Mouse (Mus musculus) bone marrow macrophage, adult 2 months (primary cell): ENCODE measurements around the gene Olfr49. TPM values are rescaled to one million over a fixed set of nuclear protein-coding genes. Genes with fewer than 3 reads are reported as not detected.

ENCODE experiments used
- H3K27ac ChIP-seq: 2 replicates; pipeline ENCODE4 v1.5.1; 2012; ENCODE audit warnings: low read depth, low read length; ENCODE audit not compliant: insufficient read depth
- H3K4me1 ChIP-seq: 2 replicates; pipeline ENCODE4 v1.6.1; 2012; ENCODE audit warnings: low read length; ENCODE audit not compliant: control insufficient read depth, insufficient read depth
- H3K4me3 ChIP-seq: 2 replicates; pipeline ENCODE4 v1.5.1; 2012; ENCODE audit warnings: mild to moderate bottlenecking, low read length, moderate library complexity; ENCODE audit not compliant: insufficient read depth
- CTCF ChIP-seq: IDR thresholded peaks from 2 replicates; pipeline ENCODE4 v1.5.1; 2012; ENCODE audit warnings: low read depth, mild to moderate bottlenecking, low read length, moderate library complexity
- POLR2A ChIP-seq: IDR thresholded peaks from 2 replicates; pipeline ENCODE4 v1.6.1; 2012; ENCODE audit warnings: mild to moderate bottlenecking, low read depth, low read length, borderline replicate concordance
- polyA plus RNA-seq: library from polyadenylated mRNA; stranded (reverse); fragments of >200 nt; gene quantifications from 2 replicates; pipeline ENCODE4 v1.2.4, GENCODE M21; 2012; ENCODE audit not compliant: missing spikeins, insufficient read depth, insufficient read length

Gene Olfr49
- polyA plus RNA-seq, 1 experiment, result not detected

DNA sequence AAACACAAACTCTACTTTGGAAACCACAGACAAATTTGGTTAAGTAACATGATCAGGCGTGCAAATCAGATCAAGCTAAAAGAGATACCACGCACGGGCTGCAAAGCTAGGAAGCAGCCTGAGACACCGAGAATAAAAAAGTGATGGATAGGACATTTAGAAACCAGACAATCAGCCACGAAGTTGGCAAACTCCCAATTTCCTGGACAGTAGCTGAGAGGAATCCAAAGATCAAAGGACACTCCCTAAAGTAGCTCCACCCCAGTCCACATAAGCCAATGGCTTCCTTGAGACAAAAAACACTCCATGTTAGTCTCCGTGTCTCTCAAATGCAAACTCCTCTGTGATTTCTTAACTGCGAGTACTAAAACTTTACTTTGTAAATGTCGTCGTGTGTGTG is 35.4 kb downstream of the Olfr49 start:
- Histone ChIP-seq H3K4me1 (peaks cover 30% of the 10 kb centered on the region), H3K27ac (no peak overlapping the region), H3K4me3 (no peak overlapping the region)
- TF ChIP-seq CTCF, result no peak
- no peak for TF ChIP-seq POLR2A

GRCm38 (mm10) chr14:54246232-54246631 is 38.5 kb downstream of the Olfr49 start:
- Histone ChIP-seq H3K4me1 (peaks cover 23% of the 10 kb centered on the region), H3K27ac (no peak overlapping the region), H3K4me3 (no peak overlapping the region)
- TF ChIP-seq POLR2A (no peak), CTCF (no peak)

GRCm38 (mm10) chr14:54244183-54244582 is 40.6 kb downstream of the Olfr49 start:
- Histone ChIP-seq H3K4me1 (peaks cover 7% of the 10 kb centered on the region), H3K27ac (no peak overlapping the region), H3K4me3 (no peak overlapping the region)
- no peak for TF ChIP-seq CTCF
- TF ChIP-seq POLR2A, result no peak

GRCm38 (mm10) chr14:54240542-54240941 is 44.2 kb downstream of the Olfr49 start:
- H3K4me3 ChIP-seq, result no peak overlapping the region
- H3K4me1 ChIP-seq, result no peaks in the 10 kb centered on the region
- no peak overlapping the region for H3K27ac ChIP-seq
- TF ChIP-seq POLR2A, result no peak
- no peak for TF ChIP-seq CTCF

DNA sequence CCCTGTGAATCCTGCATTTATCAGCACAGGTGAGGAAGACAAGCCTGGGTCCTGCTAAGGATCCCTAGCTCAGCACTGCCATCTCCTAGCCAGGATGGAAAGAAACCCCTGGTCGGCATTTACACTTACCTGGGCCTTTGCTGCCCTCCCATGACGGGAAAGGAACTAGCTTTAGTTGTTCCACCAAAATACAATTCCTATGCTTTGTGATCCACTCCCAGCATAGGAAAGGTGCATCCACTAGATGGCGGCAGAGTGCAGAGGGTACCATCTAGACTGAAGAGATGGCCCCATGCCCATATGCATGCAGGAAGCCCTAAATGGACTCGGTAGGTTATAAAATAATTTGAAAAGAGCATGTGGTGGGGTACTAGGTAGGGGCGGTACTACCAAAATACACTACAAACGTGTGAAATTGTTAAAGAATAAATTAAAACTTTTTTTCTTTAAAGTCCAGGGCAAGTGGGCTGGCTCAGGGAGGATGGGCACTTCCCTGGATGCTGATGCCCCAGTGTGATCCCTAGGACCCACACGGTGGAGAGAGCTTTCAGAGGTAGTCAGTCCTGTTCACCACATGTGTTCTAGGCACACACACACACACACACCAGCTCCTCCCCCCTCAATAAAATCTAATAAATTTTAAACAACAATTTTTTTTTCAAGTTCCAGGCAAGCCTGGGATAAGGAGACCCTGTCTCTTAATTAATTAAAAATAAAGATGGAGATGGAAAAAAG is 45.6 kb downstream of the Olfr49 start:
- H3K27ac ChIP-seq, result no peak overlapping the region

GRCm38 (mm10) chr14:54236881-54237280 is 47.9 kb downstream of the Olfr49 start:
- Histone ChIP-seq H3K4me3 (no peak overlapping the region), H3K27ac (no peak overlapping the region), H3K4me1 (peaks cover 14% of the 10 kb centered on the region)
- TF ChIP-seq POLR2A, result no peak
- no peak for TF ChIP-seq CTCF

More for the DNA sequence above, 45.6 kb downstream of the Olfr49 start:
- Histone ChIP-seq H3K4me1 (no peaks in the 10 kb centered on the region), H3K4me3 (no peak overlapping the region)
- no peak for TF ChIP-seq POLR2A
- peak; percentile 51 for TF ChIP-seq CTCF

DNA sequence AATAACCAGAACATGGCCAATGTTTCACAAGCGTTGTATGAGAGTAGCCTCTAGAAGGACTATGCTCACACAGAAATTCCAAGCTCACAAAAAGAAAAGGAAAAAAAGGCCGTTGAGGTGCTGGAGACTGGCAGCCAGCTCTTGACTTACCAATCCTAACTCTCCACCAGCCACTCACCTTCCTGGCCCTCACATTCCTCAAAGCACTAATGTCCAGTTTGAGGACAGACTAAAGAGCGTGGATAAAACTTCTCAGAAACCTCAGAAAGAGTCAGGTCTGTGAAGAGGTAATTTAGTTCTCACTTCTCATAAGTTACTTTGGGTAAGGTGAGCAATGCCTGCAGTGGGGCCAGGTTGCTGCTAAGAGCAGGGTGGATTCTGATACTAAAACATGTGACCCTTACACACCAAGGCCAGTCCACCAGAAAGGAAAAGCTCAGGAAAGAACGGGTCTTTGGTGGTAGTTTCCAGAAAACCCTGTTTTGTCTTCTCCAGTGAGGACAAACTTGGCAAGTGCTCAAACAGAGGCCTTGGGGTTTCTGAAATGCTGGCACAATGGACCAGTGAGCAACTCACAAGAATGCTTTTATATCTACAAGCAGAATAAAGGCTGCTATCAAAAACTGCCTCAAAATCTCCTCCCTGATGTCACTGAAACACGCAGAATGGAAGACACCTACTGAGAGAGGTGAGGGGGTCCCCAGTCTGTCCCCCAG is 48.8 kb downstream of the Olfr49 start:
- Histone ChIP-seq H3K27ac (no peak overlapping the region), H3K4me1 (peaks cover 22% of the 10 kb centered on the region)
- no peak for TF ChIP-seq CTCF
- TF ChIP-seq POLR2A, result no peak

DNA sequence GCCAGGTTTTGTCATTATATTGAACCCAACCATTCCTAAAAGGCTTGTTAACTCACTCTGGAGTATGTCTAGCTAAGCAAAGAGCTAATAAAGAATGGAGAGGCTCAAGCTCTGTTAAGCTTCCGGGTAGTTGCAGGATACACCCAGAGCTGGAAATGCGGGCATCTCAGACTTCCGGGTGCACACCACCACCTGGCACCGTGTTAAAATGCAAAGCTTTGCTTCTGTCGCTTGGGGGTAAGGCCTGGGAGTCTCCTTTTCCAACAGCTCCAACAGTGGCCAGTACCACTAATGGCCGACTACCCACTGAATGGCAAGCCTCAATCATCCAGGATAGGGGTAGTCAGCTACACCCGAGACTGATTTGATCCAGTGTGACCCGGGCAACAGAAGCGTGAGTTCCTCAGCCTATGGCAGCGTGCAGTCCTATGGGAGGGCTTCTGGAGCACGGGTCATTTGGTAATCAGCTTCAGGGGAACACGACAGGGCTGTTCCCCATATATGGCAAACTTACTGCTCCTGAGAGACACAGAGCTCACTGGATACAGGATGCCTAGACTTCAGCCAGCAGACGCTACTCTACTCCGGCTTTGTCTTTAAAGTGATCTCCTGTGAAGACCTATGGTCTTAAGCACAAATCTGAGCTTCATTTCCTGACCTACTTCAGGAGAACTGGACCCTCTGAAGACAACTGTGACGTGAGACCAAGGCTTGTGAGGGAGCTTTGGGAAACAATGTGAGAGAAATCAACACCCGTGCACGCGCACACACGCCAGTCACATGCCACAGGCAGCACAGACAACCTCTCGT is 50.3 kb downstream of the Olfr49 start:
- Histone ChIP-seq H3K4me3 (no peak overlapping the region), H3K27ac (no peak overlapping the region), H3K4me1 (peaks cover 31% of the 10 kb centered on the region)
- TF ChIP-seq POLR2A (no peak), CTCF (no peak)

More for the DNA sequence above, 48.8 kb downstream of the Olfr49 start:
- no peak overlapping the region for H3K4me3 ChIP-seq

DNA sequence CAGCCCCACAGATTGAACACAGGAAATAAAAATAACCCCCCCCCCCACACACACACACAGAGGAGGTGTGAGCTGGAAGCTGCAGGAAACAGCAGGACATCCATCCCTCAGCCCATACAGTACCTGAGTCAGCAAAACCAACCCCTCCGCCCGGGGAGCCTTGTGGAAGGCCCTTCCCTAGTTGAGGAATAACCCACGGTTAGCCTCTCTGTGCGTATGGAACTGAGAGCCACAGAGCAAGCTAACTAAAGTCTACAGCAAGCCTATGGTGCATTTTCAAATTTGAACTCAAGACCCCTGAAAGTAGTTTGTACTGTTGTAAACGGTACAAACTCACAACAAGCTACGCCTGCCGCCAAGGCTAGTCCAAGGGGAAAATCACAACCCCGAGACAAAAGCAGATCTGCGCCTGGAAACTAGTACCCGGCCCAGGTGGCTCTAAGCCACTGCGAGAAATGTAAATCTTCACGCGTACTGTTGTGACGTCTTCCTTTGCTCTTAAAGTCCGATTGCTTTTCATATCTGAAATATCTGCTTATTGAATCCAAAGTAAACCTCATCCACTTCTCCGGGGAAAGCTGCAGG is 51.1 kb downstream of the Olfr49 start:
- Histone ChIP-seq H3K4me1 (peaks cover 31% of the 10 kb centered on the region), H3K27ac (peak overlapping the region; percentile 38), H3K4me3 (peak overlapping the region; percentile 3; the same call in 1 of the 2 replicates)
- TF ChIP-seq POLR2A, result no peak
- no peak for TF ChIP-seq CTCF

DNA sequence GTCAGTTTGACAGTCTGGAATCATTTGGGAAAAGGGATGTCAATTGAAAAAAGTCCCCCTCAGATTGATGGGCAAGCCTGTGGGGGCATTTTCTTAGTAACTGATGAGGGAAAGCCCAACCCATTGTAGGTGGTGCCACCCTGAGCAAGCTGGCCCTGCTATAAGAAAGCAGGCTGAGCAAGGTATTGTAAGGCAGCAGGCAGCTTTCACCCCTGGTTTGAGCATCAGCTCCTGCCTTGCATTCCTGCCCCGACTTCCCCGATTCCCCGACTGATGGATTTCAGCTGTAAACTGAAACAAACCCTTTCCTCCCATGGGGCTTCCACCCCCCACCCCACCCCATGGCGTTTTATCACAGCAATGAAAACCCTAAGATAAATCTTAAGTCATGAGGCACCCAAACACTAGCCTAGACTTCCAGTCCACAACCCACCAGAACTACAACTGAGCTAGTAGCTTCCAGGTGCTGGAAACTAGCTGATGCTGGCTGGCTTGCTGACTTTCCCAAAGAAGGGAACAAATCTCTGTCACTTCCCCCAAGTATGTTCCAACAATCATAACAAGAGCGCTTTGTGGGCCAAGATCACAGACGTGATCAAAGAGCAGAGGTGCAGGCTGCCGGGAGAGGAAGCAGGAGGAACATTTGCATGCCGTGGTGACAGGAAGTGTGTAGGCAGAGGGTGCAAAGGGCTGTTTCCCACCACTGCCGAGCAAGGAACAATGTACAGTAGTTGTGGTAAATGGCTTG is 51.8 kb downstream of the Olfr49 start:
- peak overlapping the region; percentile 3; the same call in 1 of the 2 replicates for H3K4me3 ChIP-seq
- H3K27ac ChIP-seq, result peak overlapping the region; percentile 42; the same call in 1 of the 2 replicates
- no peak for TF ChIP-seq CTCF
- no peak for TF ChIP-seq POLR2A
- peaks cover 33% of the 10 kb centered on the region for H3K4me1 ChIP-seq
